Mouse (Mus musculus) CH12.LX (cell line): ENCODE data around the gene Galm. TPM values are rescaled to one million over a fixed set of nuclear protein-coding genes. Genes with fewer than 3 reads are reported as not detected.
"Not testable (repeated sequence)": the region's sequence is repeated elsewhere in the genome, so short reads cannot be mapped to it uniquely, and the experiment has no call there.

Experiments
- DNase-seq: peaks from one replicate; pipeline ENCODE4 v3.0.0-alpha.2; 2013; ENCODE audit errors: extremely low read depth
- H3K27ac ChIP-seq: 2 replicates; pipeline ENCODE4 v1.5.1; 2012; ENCODE audit warnings: low read depth, mild to moderate bottlenecking, control low read depth, moderate library complexity; ENCODE audit not compliant: insufficient read depth
- H3K27me3 ChIP-seq: replicated peaks from 2 replicates; pipeline ENCODE3; 2012; ENCODE audit warnings: inconsistent platforms
- H3K36me3 ChIP-seq, 2 experiments: replicated peaks in 1 of 2; 2 replicates each; pipeline versions ENCODE3 to v1.6.1; 2012; ENCODE audit warnings: inconsistent platforms in 1 of 2, low read length in 1 of 2, mild to moderate bottlenecking in 1 of 2, mixed read lengths in 1 of 2, moderate library complexity in 1 of 2; ENCODE audit not compliant: control insufficient read depth in 1 of 2, insufficient read depth in 1 of 2
- H3K4me1 ChIP-seq, 2 experiments: 2 replicates each; pipeline ENCODE4 v1.6.1; 2012; ENCODE audit warnings: inconsistent platforms in 1 of 2, moderate library complexity in 1 of 2; ENCODE audit not compliant: insufficient read depth in 2 of 2, control insufficient read depth in 1 of 2
- H3K4me2 ChIP-seq: 2 replicates; pipeline ENCODE4 v1.6.1; 2012; ENCODE audit warnings: low read depth, mild to moderate bottlenecking, control low read depth; ENCODE audit not compliant: poor library complexity, insufficient read depth, severe bottlenecking
- H3K4me3 ChIP-seq, 3 experiments: fragments of 150-350 bp in 1 of 3; sonication (generic) in 1 of 3; replicated peaks in 1 of 3; 2 replicates each; pipeline versions ENCODE3 to v1.5.1; 2011 to 2012; ENCODE audit warnings: low read depth in 2 of 3, low read length in 2 of 3, mild to moderate bottlenecking in 2 of 3, moderate library complexity in 2 of 3, control low read depth in 1 of 3, improper control_type of control experiment in 1 of 3, inconsistent platforms in 1 of 3, mixed read lengths in 1 of 3; ENCODE audit not compliant: poor library complexity in 1 of 3
- H3K79me2 ChIP-seq: replicated peaks from 2 replicates; pipeline ENCODE4 v1.6.1; 2012; ENCODE audit warnings: mild to moderate bottlenecking, moderate library complexity; ENCODE audit not compliant: control insufficient read depth, poor library complexity, insufficient read depth, severe bottlenecking; ENCODE audit errors: extremely low read depth
- H3K9ac ChIP-seq: 2 replicates; pipeline ENCODE4 v1.6.1; 2012; ENCODE audit warnings: low read depth, mild to moderate bottlenecking, control low read depth, moderate library complexity; ENCODE audit not compliant: insufficient read depth
- H3K9me3 ChIP-seq: replicated peaks from 2 replicates; pipeline ENCODE3; 2012; ENCODE audit warnings: low read length, inconsistent platforms, mixed read lengths
- BHLHE40 ChIP-seq: IDR thresholded peaks from 2 replicates; pipeline ENCODE4 v1.6.1; 2011; ENCODE audit warnings: mild to moderate bottlenecking, low read depth, low read length, improper control_type of control experiment
- CHD2 ChIP-seq: IDR thresholded peaks from 2 replicates; pipeline ENCODE4 v1.6.1; 2011; ENCODE audit warnings: low read length, improper control_type of control experiment
- CTCF ChIP-seq, 2 experiments: IDR thresholded peaks in 1 of 2; conservative IDR thresholded peaks in 1 of 2; 2 replicates each; pipeline ENCODE4 v1.5.1; 2011 to 2012; ENCODE audit warnings: low read depth in 2 of 2, low read length in 2 of 2, improper control_type of control experiment in 1 of 2, inconsistent platforms in 1 of 2, mild to moderate bottlenecking in 1 of 2, moderate library complexity in 1 of 2
- ELF1 ChIP-seq: IDR thresholded peaks from 2 replicates; pipeline ENCODE4 v1.6.1; 2014; ENCODE audit warnings: low read depth, mild to moderate bottlenecking, inconsistent platforms, low read length, improper control_type of control experiment
- EP300 ChIP-seq: IDR thresholded peaks from 2 replicates; pipeline ENCODE4 v1.6.1; 2011; ENCODE audit warnings: low read length, improper control_type of control experiment
- HCFC1 ChIP-seq: IDR thresholded peaks from 2 replicates; pipeline ENCODE4 v1.6.1; 2012; ENCODE audit warnings: low read depth, mild to moderate bottlenecking, inconsistent platforms, low read length, improper control_type of control experiment
- JUN ChIP-seq: IDR thresholded peaks from 2 replicates; pipeline ENCODE4 v1.6.1; 2011; ENCODE audit warnings: low read depth, mild to moderate bottlenecking, low read length, improper control_type of control experiment, moderate library complexity; ENCODE audit not compliant: insufficient read depth
- JUND ChIP-seq: conservative IDR thresholded peaks from 2 replicates; pipeline ENCODE4 v1.6.1; 2011; ENCODE audit warnings: low read depth, low read length, improper control_type of control experiment
- MAX ChIP-seq: IDR thresholded peaks from 2 replicates; pipeline ENCODE4 v1.6.1; 2011; ENCODE audit warnings: low read length, improper control_type of control experiment
- MAZ ChIP-seq: IDR thresholded peaks from 2 replicates; pipeline ENCODE4 v1.6.1; 2012; ENCODE audit warnings: low read depth, mild to moderate bottlenecking, inconsistent platforms, low read length, improper control_type of control experiment, moderate library complexity
- MEF2A ChIP-seq: IDR thresholded peaks from 2 replicates; pipeline ENCODE4 v1.6.1; 2014; ENCODE audit warnings: low read depth, mild to moderate bottlenecking, inconsistent platforms, low read length, improper control_type of control experiment, borderline replicate concordance
- MXI1 ChIP-seq: IDR thresholded peaks from 2 replicates; pipeline ENCODE4 v1.6.1; 2011; ENCODE audit warnings: mild to moderate bottlenecking, low read depth, low read length, improper control_type of control experiment
- MYC ChIP-seq: IDR thresholded peaks from 2 replicates; pipeline ENCODE4 v1.6.1; 2011; ENCODE audit warnings: low read depth, mild to moderate bottlenecking, improper control_type of control experiment, low read length
- NRF1 ChIP-seq: IDR thresholded peaks from 2 replicates; pipeline ENCODE4 v1.6.1; 2014; ENCODE audit warnings: low read depth, mild to moderate bottlenecking, inconsistent platforms, low read length, improper control_type of control experiment, moderate library complexity
- POLR2AphosphoS2 ChIP-seq: IDR thresholded peaks from 2 replicates; pipeline ENCODE4 v1.6.1; 2011; ENCODE audit warnings: low read depth, low read length, improper control_type of control experiment
- RAD21 ChIP-seq: IDR thresholded peaks from 2 replicates; pipeline ENCODE4 v1.6.1; 2011; ENCODE audit warnings: low read depth, mild to moderate bottlenecking, low read length, improper control_type of control experiment, moderate library complexity
- SIN3A ChIP-seq: IDR thresholded peaks from 2 replicates; pipeline ENCODE4 v1.6.1; 2012; ENCODE audit warnings: low read length, improper control_type of control experiment, inconsistent platforms
- SMC3 ChIP-seq: IDR thresholded peaks from 2 replicates; pipeline ENCODE4 v1.6.1; 2011; ENCODE audit warnings: low read depth, low read length, improper control_type of control experiment
- TCF12 ChIP-seq: IDR thresholded peaks from 2 replicates; pipeline ENCODE4 v1.6.1; 2014; ENCODE audit warnings: low read depth, mild to moderate bottlenecking, inconsistent platforms, low read length, improper control_type of control experiment
- ZC3H11A ChIP-seq: IDR thresholded peaks from 2 replicates; pipeline ENCODE4 v1.6.1; 2012; ENCODE audit warnings: low read depth, mild to moderate bottlenecking, inconsistent platforms, low read length, improper control_type of control experiment
- ZKSCAN1 ChIP-seq: IDR thresholded peaks from 2 replicates; pipeline ENCODE4 v1.6.1; 2012; ENCODE audit warnings: low read depth, inconsistent platforms, low read length, improper control_type of control experiment, borderline replicate concordance
- ZNF384 ChIP-seq: IDR thresholded peaks from 2 replicates; pipeline ENCODE4 v1.6.1; 2012; ENCODE audit warnings: low read depth, low read length, improper control_type of control experiment, inconsistent platforms
- dilution Hi-C: fragments of 300-500 bp; cut with MboI; formaldehyde crosslinking; loops from 2 replicates; pipeline ENCODE4 v1.14.3; 2020; ENCODE audit warnings: low sequenced_read_pairs; ENCODE audit not compliant: extremely low pct_unique_long_range_greater_than_20kb, extremely low pct_ligation_motif_present
- in situ Hi-C: fragments of 300-500 bp; cut with MboI; formaldehyde crosslinking; loops from 3 replicates; pipeline ENCODE4 v1.14.3; 2019; ENCODE audit warnings: low sequenced_read_pairs, low pct_ligation_motif_present, low pct_unique_long_range_greater_than_20kb, mixed read lengths
- polyA plus RNA-seq: library from polyadenylated mRNA; unstranded; fragments of >175 nt; gene quantifications from 2 replicates; pipeline ENCODE4 v1.2.1, GENCODE M21; 2012; ENCODE audit warnings: low read depth; ENCODE audit not compliant: insufficient read length
- total RNA-seq, 2 experiments: library from RNA; depleted of rRNA; stranded (reverse); fragments of 300-350 nt in 1 of 2; fragments of >200 nt in 1 of 2; gene quantifications; 2 replicates each; pipeline ENCODE4 v1.2.3; 2012 to 2014

The Galm gene
- total and polyA plus RNA-seq, 3 experiments, result 0.09 TPM; not detected in 2

DNA sequence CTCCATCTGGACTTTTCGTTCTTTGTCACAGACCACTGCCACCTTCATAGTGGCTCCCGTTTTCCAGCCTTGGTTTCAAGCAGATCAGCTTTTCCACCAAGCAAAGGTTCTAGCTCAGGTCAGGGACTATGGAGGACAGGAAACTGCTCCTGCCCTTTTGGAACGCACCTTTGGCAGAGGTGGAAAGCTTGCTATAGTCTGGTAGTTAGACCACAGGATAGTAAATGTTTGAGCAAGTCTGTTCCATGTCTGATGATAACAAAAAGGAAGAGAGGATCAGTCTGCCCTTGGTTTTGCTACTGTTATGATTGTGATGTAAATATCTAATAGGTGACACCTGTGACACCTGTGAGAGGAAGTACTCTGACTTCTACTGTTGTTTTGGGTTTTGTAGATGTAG, 48.7 kb downstream of the Galm start:
- Histone ChIP-seq H3K27me3 (no peaks in the 10 kb centered on the region), H3K79me2 (no peaks in the 10 kb centered on the region), H3K4me2 (peak overlapping the region; percentile 53), H3K27ac (peak overlapping the region; percentile 95), H3K9me3 (no peaks in the 10 kb centered on the region), H3K4me3 (peak overlapping the region; percentile 4 to 31 (median 24)), H3K9ac (peak overlapping the region; percentile 14), H3K36me3 (no peaks in the 10 kb centered on the region), H3K4me1 (peaks cover 15 to 42% of the 10 kb centered on the region in 2 experiments)
- TF ChIP-seq ZKSCAN1 (no peak), CHD2 (peak; percentile 40; the same call in 1 of the 2 replicates), MAZ (no peak), TCF12 (peak; percentile 32; the same call in 1 of the 2 replicates), SIN3A (peak; percentile 48; the same call in 1 of the 2 replicates), ELF1 (no peak), JUND (peak; percentile 62; the same call in 1 of the 2 replicates), EP300 (no peak; the same call in 1 of the 2 replicates)
- dilution Hi-C loops, result no loop called here
- in situ Hi-C loops, result loop anchor here (10.0 to 25.0 kb wide), 3 partner anchors 51 to 464 kb away; partner anchors contain the start of genes Atl2, Cyp1b1 and Galm
- DNase-seq, result no peak

DNA sequence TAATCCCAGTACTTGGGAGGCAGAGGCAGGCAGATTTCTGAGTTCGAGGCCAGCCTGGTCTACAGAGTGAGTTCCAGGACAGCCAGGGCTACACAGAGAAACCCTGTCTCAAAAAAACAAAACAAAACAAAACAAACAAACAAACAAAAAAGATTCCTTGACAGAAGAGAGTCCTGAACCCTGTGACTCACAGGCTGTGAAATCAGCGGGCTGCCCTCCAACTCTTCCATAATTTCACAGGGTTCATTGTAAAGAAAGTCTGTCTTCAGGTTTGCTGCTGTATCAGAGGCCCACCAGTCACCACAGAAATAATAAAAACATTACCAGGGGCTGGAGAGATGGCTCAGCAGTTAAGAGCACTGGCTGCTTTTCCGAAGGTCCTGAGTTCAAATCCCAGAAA, 51.6 kb downstream of the Galm start:
- H3K79me2 ChIP-seq, dilution Hi-C loops, DNase-seq, H3K27ac ChIP-seq, H3K4me3 ChIP-seq, H3K4me2 ChIP-seq, H3K9me3 ChIP-seq, H3K27me3 ChIP-seq, H3K36me3 ChIP-seq, H3K9ac ChIP-seq: not testable (repeated sequence)
- H3K4me1 ChIP-seq, result peaks cover 16 to 41% of the 10 kb centered on the region in 2 experiments
- in situ Hi-C loops, result loop anchor here (10.0 to 25.0 kb wide), 3 partner anchors 54 to 467 kb away; partner anchors contain the start of genes Atl2, Cyp1b1 and Galm

DNA sequence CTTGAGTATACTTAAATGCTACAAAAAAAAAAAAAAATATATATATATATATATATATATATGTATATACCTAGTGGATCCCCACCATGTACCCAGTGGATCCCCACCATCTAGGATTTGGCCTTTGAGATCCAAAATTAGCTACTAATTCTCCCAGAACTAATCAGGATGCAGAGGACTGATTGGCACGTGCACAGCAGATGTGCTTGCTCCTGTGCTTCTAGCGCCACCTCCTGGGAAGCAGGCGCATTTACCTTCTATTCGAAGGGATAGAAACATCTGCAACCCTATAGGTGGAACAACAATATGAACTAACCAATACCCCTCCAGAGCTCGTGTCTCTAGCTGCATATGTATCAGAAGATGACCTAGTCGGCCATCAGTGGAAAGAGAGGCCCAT, 52.7 kb downstream of the Galm start:
- in situ Hi-C loops, result loop anchor here (10.0 to 25.0 kb wide), 4 partner anchors 55 to 468 kb away; partner anchors contain the start of genes Atl2, Cyp1b1 and Galm
- Histone ChIP-seq H3K9me3 (no peaks in the 10 kb centered on the region), H3K27ac (no peak overlapping the region), H3K36me3 (no peaks in the 10 kb centered on the region), H3K9ac (no peak overlapping the region), H3K79me2 (no peaks in the 10 kb centered on the region), H3K4me1 (peaks cover 10 to 40% of the 10 kb centered on the region in 2 experiments), H3K4me2 (no peak overlapping the region)
- TF ChIP-seq POLR2AphosphoS2, result no peak
- peak; percentile 96 for TF ChIP-seq SMC3
- TF ChIP-seq MYC, result peak; percentile 99
- TF ChIP-seq ZNF384, result peak; percentile 77
- TF ChIP-seq SIN3A, result 0 out of 2 replicates have a peak, but pooled peaks have one; percentile 55
- TF ChIP-seq RAD21, result peak; percentile 88
- peak; percentile 86 for TF ChIP-seq ZC3H11A
- no peak for TF ChIP-seq NRF1
- TF ChIP-seq MXI1, result 0 out of 2 replicates have a peak, but pooled peaks have one; percentile 38
- peak; percentile 99 for TF ChIP-seq BHLHE40
- no peak for TF ChIP-seq JUN
- peak; percentile 59 to 93; a peak in 3 of 4 replicates for TF ChIP-seq CTCF (conservative IDR thresholded peaks at IDR 0.05 in 1 of 2, IDR thresholded peaks at IDR 0.05 in 1 of 2; ENCODE audit: low read depth in 2 of 2, low read length in 2 of 2)
- TF ChIP-seq MAX, result peak; percentile 88
- no peak for TF ChIP-seq HCFC1
- TF ChIP-seq MEF2A, result peak; percentile 61; the same call in 1 of the 2 replicates
- TF ChIP-seq, all 38 proteins: peak for 11
- Histone ChIP-seq H3K4me3 (no peak overlapping the region), H3K27me3 (no peaks in the 10 kb centered on the region)
- peak; percentile 84 for DNase-seq
- dilution Hi-C loops, result no loop called here
